Mouse (Mus musculus) neutrophil, adult 59 days (primary cell): ENCODE measurements around the gene Olfr1123. TPM values are rescaled to one million over a fixed set of nuclear protein-coding genes. Genes with fewer than 3 reads are reported as not detected.

ENCODE experiments used
- total RNA-seq, 2 experiments: library from RNA; stranded (reverse); gene quantifications; 1 replicate in 1 of 2; 2 replicates in 1 of 2; pipeline ENCODE4 v1.2.4; 2023

The Olfr1123 gene
- total RNA-seq, result not detected

GRCm38 (mm10) chr2:87416335-87416734 is at the start of gene Olfr1123:
Gene Olfr1123, plus strand, starts transcription at chr2:87416635.

DNA sequence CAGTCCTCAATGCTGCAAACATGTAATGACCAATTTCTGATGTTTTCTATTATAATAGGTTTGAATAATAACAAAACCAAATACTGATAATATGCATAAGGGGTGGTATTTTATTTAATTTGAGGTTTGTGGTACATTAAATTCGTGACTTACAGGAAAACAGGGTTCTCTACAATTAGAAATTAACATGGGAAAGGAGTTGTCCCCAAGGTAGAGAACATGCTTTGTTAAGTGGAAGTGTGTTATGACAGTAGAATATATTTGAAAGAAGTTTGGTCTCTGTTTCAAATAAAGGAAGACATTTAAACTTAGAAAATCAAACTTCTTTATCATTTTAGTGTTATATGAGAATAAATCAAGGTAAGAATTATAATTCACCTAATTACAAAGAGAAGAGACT is 46.8 kb upstream of the Olfr1123 start, which contains the start of gene Olfr1121:
TSS of gene Olfr1121 (plus strand) at position 301 of the 400 bp plus-strand sequence.

DNA sequence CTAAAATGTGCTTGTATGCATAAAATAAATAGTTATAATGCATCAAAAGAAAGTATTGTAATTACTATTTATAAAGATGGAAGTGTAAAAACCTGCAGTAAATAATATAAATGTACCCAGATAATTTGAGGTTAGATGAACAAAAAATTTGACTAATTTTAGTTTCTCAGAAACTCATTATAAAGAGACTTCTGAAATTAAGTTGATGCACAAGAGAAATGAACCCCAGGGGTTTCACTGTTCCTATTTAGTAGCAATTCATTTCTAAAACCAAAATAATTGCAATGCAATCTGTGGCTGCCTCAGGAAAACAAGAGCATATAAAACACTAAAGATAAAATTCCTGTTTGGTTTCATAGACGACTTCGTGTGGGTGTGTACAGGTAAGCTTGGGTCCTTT is 30.9 kb upstream of the Olfr1123 start, which contains the start of gene Olfr1122:
TSS of gene Olfr1122 (plus strand) at position 301 of the 400 bp plus-strand sequence.

DNA sequence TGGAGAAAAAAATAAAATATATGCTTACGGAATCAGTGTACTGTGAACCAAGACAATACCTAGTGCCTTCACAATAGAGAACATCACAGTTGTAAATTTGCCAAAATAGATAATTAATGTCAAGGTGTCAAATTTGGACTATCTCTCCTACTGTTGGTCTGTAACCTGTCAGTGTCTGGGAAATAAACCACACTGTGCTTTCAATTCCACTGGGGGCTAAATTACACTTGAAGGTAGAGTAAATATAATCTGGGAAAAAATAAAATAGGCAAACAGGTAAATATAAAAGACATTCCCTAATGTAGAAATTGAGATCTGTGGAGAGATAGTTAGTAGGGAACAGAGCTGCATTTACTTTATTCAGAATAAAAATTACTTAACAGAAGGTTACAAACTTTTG is 13.5 kb downstream of the Olfr1123 start, which contains the start of gene Olfr1124:
TSS of gene Olfr1124 (plus strand) at position 301 of the 400 bp plus-strand sequence.

DNA sequence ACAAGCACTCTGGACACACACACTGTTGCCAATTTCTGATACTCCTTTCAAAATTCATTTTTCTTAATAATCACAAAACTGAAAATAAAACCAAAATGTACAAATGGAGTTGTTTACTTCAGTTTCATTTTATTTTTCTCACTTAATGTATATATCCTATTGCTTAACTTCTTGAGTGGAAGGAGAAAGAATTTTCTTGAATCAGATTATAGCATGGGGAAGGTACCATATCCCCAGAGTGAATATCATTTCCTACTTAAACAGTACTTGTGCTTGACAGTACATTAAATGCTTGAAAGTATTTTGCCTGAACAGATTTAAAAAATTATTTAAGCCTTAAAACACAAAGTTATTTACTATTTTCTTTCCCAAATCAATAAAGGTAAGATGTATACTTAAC is 37.2 kb downstream of the Olfr1123 start, which contains the start of gene Olfr1126:
TSS of gene Olfr1126 (plus strand) at position 301 of the 400 bp plus-strand sequence.

Other genes with a start within 250 kb of the Olfr1123 start
- gene Olfr1112, start 228.8 kb upstream of the Olfr1123 start, total RNA-seq, result not detected
- gene Olfr1113, start 207.7 kb upstream of the Olfr1123 start, total RNA-seq, result not detected
- gene Olfr1115, start 168.6 kb upstream of the Olfr1123 start, total RNA-seq, result not detected
- not detected for gene Olfr1116, start 149.1 kb upstream of the Olfr1123 start, total RNA-seq
- gene Olfr1118, start 109.1 kb upstream of the Olfr1123 start, total RNA-seq, result not detected
- not detected for gene Olfr1120, start 61.8 kb upstream of the Olfr1123 start, total RNA-seq
- not detected for gene Olfr1121, start 46.7 kb upstream of the Olfr1123 start, total RNA-seq
- gene Olfr1122, start 30.8 kb upstream of the Olfr1123 start, total RNA-seq, result not detected
- not detected for gene Olfr1124, start 13.6 kb downstream of the Olfr1123 start, total RNA-seq
- gene Olfr1126, start 37.3 kb downstream of the Olfr1123 start, total RNA-seq, result not detected
- not detected for gene Pramel7, start 80.5 kb downstream of the Olfr1123 start, total RNA-seq
- not detected for gene Pramel6, start 89.9 kb downstream of the Olfr1123 start, total RNA-seq
- not detected for gene Olfr153, start 115.2 kb downstream of the Olfr1123 start, total RNA-seq
- gene Olfr1128, start 128.9 kb downstream of the Olfr1123 start, total RNA-seq, result not detected
- gene Olfr1129, start 157.3 kb downstream of the Olfr1123 start, total RNA-seq, result not detected
- not detected for gene Olfr1130, start 189.6 kb downstream of the Olfr1123 start, total RNA-seq
- not detected for gene Olfr1131, start 210.5 kb downstream of the Olfr1123 start, total RNA-seq
- not detected for gene Olfr1132, start 220.9 kb downstream of the Olfr1123 start, total RNA-seq
- gene Olfr1133, start 230.7 kb downstream of the Olfr1123 start, total RNA-seq, result not detected
- gene Olfr1134, start 241.8 kb downstream of the Olfr1123 start, total RNA-seq, result not detected